Mouse (Mus musculus) brain, embryonic 14.5 days (tissue): ENCODE results near the gene Psmb1. TPM values are rescaled to one million over a fixed set of nuclear protein-coding genes. Genes with fewer than 3 reads are reported as not detected.
A peak's percentile ranks its signal among the peaks of the same experiment; 100 is the strongest.

ENCODE experiments used
- DNase-seq: peaks from one replicate; pipeline ENCODE4 v3.0.0-alpha.2; 2011; ENCODE audit warnings: low read depth
- CTCF ChIP-seq: fragments of 200-500 bp; IDR thresholded peaks from 2 replicates; pipeline ENCODE4 v1.5.1; 2012; ENCODE audit warnings: inconsistent platforms, mild to moderate bottlenecking, moderate library complexity, borderline replicate concordance; ENCODE audit not compliant: insufficient read depth, insufficient read length; ENCODE audit errors: extremely low read depth
- POLR2A ChIP-seq: fragments of 200-500 bp; IDR thresholded peaks from 2 replicates; pipeline ENCODE4 v1.6.1; 2012; ENCODE audit warnings: mild to moderate bottlenecking, inconsistent platforms, borderline replicate concordance; ENCODE audit not compliant: poor library complexity, insufficient read depth, insufficient read length, severe bottlenecking; ENCODE audit errors: extremely low read depth
- polyA plus RNA-seq: library from polyadenylated mRNA; depleted of rRNA; stranded (reverse); fragments of >200 nt; gene quantifications from 2 replicates; pipeline ENCODE4 v1.2.3, GENCODE M21; 2012; rRNA removed

Psmb1 gene
- polyA plus RNA-seq, 1 experiment = 162 TPM

GRCm38 (mm10) chr17:15447831-15448230 lies 51.7 kb downstream of the Psmb1 start:
- TF ChIP-seq CTCF (no peak), POLR2A (no peak)
- no peak for DNase-seq

- no peak for DNase-seq
- TF ChIP-seq CTCF (no peak), POLR2A (no peak)
Measured at GRCm38 (mm10) chr17:15445421-15445820, 54.1 kb downstream of the Psmb1 start.

- DNase-seq = peak; percentile 93
- no peak for TF ChIP-seq CTCF
- TF ChIP-seq POLR2A = no peak
Measured at GRCm38 (mm10) chr17:15440463-15441121, 59.0 kb downstream of the Psmb1 start.

GRCm38 (mm10) chr17:15440067-15440462 lies 59.5 kb downstream of the Psmb1 start:
- TF ChIP-seq POLR2A (no peak), CTCF (no peak)
- no peak for DNase-seq

- DNase-seq = no peak
- TF ChIP-seq CTCF (no peak), POLR2A (no peak)
Measured at GRCm38 (mm10) chr17:15434748-15435147, 64.8 kb downstream of the Psmb1 start.

- TF ChIP-seq CTCF (no peak), POLR2A (no peak)
- DNase-seq = no peak
Measured at GRCm38 (mm10) chr17:15432036-15432435, 67.5 kb downstream of the Psmb1 start.

DNA sequence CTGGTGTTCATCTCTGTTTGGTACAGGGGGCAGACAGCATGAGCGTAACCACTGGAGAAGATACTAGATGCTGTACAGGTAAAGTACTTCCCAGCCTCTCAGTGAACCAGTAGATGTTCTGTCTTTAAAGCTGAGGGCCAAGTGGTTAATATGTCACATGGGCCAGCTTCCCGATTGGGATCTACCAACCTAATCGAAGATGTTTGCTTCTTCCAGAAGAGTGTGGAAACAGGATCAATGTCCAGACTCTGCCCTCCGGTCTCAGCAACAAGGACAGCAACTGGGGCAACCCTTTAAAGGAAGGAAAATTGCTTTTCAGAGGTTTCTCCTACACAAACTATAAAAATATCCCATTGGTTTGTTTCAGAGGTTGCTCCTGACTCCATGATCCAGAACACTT lies 68.0 kb downstream of the Psmb1 start:
- TF ChIP-seq POLR2A (no peak), CTCF (no peak)

DNA sequence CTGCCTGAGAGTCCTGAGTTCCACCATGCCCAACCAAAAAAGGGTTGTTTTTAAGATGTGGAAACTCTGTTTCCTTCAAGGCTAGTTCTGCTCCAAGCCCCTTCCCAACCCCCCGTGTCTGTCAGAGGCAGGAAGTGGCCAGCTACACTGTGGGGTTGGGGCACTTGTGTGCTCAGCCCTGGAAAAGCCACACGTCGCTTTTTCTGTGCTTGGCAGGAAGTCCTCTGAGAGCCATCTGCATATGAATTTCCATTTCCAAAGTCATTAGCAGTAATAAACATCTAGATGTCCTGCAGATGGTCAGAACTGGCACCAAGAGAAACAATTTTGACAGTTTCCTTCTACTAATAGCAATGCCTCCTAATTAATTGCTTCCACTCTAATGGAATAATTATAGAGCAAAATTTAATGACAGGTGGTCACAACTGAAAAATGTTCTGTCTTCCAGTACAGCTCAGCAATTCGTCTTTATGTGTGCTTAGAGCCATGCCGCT lies 68.5 kb downstream of the Psmb1 start:
- no peak for TF ChIP-seq CTCF
- TF ChIP-seq POLR2A = no peak
- DNase-seq = peak; percentile 66

More for the DNA sequence above, 68.0 kb downstream of the Psmb1 start:
- DNase-seq = no peak

DNA sequence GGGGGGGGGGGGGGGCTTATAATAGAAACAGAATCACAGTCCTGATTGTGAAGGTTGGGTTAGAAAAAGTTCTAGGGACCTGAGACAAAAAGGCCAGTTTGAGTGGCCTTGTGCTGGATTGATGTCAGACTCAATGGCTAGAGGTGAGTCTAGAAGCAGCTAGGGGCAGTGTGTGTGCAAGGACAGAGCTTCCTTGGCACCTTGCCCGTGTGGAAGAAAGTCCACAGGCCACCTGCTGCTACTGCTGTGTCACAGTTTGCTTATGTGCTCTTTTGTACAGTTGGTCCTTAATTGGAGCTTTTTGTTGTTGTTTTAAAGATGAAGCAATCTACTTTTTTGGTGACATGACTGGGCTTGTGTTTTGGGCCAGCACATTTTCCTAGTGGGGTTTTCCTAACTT lies 69.6 kb downstream of the Psmb1 start:
- DNase-seq = no peak
- no peak for TF ChIP-seq POLR2A
- TF ChIP-seq CTCF = no peak

- no peak for DNase-seq
- no peak for TF ChIP-seq CTCF
- TF ChIP-seq POLR2A = no peak
Measured at GRCm38 (mm10) chr17:15429451-15429850, 70.1 kb downstream of the Psmb1 start.

- DNase-seq = no peak
- TF ChIP-seq CTCF (no peak), POLR2A (no peak)
Measured at GRCm38 (mm10) chr17:15425931-15426330, 73.6 kb downstream of the Psmb1 start.

Other genes starting within 250 kb of the Psmb1 start
- gene Dll1, start 122.9 kb downstream of the Psmb1 start, polyA plus RNA-seq = 48.4 and 74.1 TPM in 2 replicates
- gene Fam120b, start 103.5 kb downstream of the Psmb1 start, polyA plus RNA-seq = 23.8 and 29.5 TPM in 2 replicates
- gene Tbp, start 137 bp upstream of the Psmb1 start, polyA plus RNA-seq = 83.0 and 101 TPM in 2 replicates
- 35.0 and 43.8 TPM in 2 replicates for gene Pdcd2, start 27.6 kb upstream of the Psmb1 start, polyA plus RNA-seq
- gene Prdm9, start 64.6 kb upstream of the Psmb1 start, polyA plus RNA-seq = 2.6 and 3.3 TPM in 2 replicates
- 6.5 and 10.4 TPM in 2 replicates for gene Chd1, start 205.2 kb upstream of the Psmb1 start, polyA plus RNA-seq